Mouse (Mus musculus): ENCODE results near the gene Ctdnep1. TPM values are rescaled to one million over a fixed set of nuclear protein-coding genes. Genes with fewer than 3 reads are reported as not detected.

The Ctdnep1 gene
- total and polyA plus RNA-seq, 3 experiments: 37.4 to 274 (median 164) TPM

DNA sequence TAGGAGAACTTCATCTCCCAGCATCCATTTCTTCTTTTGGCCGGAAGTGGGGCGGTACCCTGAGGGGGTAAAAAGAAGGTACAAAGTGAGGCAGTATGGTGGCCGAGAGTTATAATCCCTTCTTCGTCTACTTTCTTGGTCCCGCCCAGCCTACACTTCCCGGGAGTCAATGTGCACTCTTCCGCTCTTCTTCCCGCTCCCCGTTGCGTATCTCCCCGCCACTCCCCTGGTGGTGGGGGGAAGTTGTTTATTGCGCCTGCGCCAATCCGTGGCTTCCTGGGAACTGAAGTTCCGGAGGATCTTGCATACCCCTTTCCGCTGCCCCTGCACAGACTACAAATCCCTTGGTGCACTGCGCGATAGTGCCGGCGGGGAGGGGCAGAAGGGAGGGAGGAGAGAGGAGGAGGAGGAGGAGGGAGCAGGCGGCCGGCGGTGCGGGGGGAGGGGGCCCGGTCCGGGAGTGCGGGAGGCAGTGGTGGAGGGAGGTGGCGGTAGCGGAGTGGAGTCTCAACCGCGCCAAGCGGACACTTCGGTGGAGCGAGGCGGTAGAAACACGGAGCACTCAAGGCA, 14.5 kb downstream of the Ctdnep1 start, which contains the start of gene Phf23:
Phf23 (plus strand) TSS at position 387 of the 570 bp plus-strand sequence.
- TF ChIP-seq POLR2AphosphoS5 (IDR thresholded peaks at IDR 0.05; ENCODE audit: insufficient replicate concordance, low read depth, low read length): no peak
- no peak for TF ChIP-seq GATA1 (IDR thresholded peaks at IDR 0.05; ENCODE audit: borderline replicate concordance, low read length)
- TF ChIP-seq GATA2 (IDR thresholded peaks at IDR 0.05; ENCODE audit: borderline replicate concordance, low read depth, low read length): no peak
- TF ChIP-seq TAL1 (conservative IDR thresholded peaks at IDR 0.05; ENCODE audit: low read depth, low read length): no peak
- no peak for TF ChIP-seq CTCF (IDR thresholded peaks at IDR 0.05; ENCODE audit: low read depth, low read length)
- H3K27me3 ChIP-seq (ENCODE audit: insufficient read depth, low read length): no peaks in the 10 kb centered on the region
- peak; percentile 70 for ATAC-seq (ENCODE audit: extremely low read depth, insufficient number of reproducible peaks, low FRiP score, poor library complexity, severe bottlenecking)
- peaks cover 57% of the 10 kb centered on the region for H3K36me3 ChIP-seq (replicated peaks)
- H3K9me3 ChIP-seq (replicated peaks): no peaks in the 10 kb centered on the region
- H3K4me1 ChIP-seq (ENCODE audit: insufficient read depth, low read depth, low read length): peaks cover 64% of the 10 kb centered on the region
- peak; percentile 80 for DNase-seq (ENCODE audit: low spot score)
- H3K4me3 ChIP-seq (ENCODE audit: low read depth, low read length): peak within 1 kb of the TSS; percentile 98

DNA sequence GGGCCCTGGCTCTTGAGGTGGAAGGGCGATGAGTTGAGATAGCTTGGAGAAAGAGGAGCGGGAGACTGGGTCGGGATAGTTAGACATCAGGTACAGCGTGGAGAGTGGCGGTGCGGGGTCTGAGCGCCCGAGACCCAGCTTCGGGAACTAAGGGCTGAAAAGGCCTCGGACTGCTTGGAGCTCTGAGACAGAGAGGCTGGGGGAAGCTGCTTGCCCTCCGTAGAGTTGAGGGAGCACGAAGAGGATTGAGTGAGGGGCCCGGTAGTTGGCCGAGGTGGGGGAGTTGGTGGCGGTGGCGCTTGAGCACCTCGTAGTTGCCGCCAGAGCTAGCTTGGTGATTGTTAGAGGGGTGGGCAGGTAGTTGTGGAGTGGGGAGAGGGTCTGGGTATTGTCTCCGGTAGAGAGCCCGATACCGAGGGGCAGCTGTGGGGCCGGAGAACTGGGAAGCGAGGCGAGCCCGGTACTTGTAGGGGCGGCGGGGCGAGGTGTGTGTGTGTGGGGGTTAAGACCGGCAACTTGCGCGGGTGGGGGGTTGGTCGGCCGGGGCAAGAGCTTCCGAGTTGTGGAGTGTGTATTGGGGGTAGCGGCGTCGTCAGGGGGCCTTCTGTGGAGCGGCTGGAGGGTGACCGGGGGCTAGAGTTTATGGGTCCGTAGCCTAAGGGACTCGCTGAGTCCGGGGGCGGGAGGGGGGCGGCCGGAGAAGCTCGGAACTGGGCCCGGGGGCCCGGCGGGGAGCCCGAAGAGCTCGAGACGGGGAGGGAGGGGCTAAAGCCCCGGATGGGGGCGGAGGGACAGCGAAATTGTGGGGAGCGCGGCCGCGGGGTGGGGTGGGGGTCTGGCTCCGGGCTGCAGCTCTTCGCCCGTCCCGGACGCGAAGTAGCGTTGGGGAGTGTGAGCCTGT, 15.5 kb downstream of the Ctdnep1 start:
- ATAC-seq (ENCODE audit: extremely low read depth, insufficient number of reproducible peaks, low FRiP score, poor library complexity, severe bottlenecking) (no peak), DNase-seq (ENCODE audit: low spot score) (peak; percentile 80)
- TF ChIP-seq GATA1 (IDR thresholded peaks at IDR 0.05; ENCODE audit: borderline replicate concordance, low read length): no peak
- no peak for TF ChIP-seq GATA2 (IDR thresholded peaks at IDR 0.05; ENCODE audit: borderline replicate concordance, low read depth, low read length)
- TF ChIP-seq TAL1 (conservative IDR thresholded peaks at IDR 0.05; ENCODE audit: low read depth, low read length): no peak
- TF ChIP-seq CTCF (IDR thresholded peaks at IDR 0.05; ENCODE audit: low read depth, low read length): no peak
- TF ChIP-seq POLR2AphosphoS5 (IDR thresholded peaks at IDR 0.05; ENCODE audit: insufficient replicate concordance, low read depth, low read length): no peak
- Histone ChIP-seq H3K4me1 (ENCODE audit: insufficient read depth, low read depth, low read length) (peaks cover 64% of the 10 kb centered on the region), H3K4me3 (ENCODE audit: low read depth, low read length) (peak overlapping the region; percentile 98), H3K27me3 (ENCODE audit: insufficient read depth, low read length) (no peaks in the 10 kb centered on the region), H3K36me3 (replicated peaks) (peaks cover 55% of the 10 kb centered on the region), H3K9me3 (replicated peaks) (no peaks in the 10 kb centered on the region)

DNA sequence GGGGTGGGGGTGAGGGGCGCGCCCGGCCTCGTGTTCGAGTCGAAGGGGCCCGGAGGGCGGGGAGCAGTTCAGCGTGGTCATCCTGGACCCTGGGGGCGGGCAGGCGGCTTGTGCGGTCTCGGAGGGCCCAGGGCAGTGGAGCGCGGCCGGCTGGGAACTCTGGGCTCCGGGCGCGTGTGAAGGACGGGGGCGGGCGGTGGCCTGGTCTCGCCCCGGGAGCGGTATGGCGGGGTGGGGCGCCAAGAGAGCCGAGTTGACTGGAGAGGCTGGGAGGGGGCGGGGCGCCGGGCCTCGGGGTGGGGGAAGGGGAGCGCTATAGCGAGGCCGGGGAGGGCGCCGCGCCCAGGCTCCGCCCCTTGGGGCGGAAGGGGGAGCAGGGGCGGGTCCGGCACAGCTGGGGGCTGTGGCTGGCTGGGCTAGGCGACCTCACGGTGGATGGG, 16.1 kb downstream of the Ctdnep1 start:
- Histone ChIP-seq H3K9me3 (replicated peaks) (no peaks in the 10 kb centered on the region), H3K4me3 (ENCODE audit: low read depth, low read length) (peak overlapping the region; percentile 98), H3K27me3 (ENCODE audit: insufficient read depth, low read length) (no peaks in the 10 kb centered on the region), H3K4me1 (ENCODE audit: insufficient read depth, low read depth, low read length) (peaks cover 70% of the 10 kb centered on the region), H3K36me3 (replicated peaks) (peaks cover 58% of the 10 kb centered on the region)
- no peak for TF ChIP-seq TAL1 (conservative IDR thresholded peaks at IDR 0.05; ENCODE audit: low read depth, low read length)
- TF ChIP-seq GATA2 (IDR thresholded peaks at IDR 0.05; ENCODE audit: borderline replicate concordance, low read depth, low read length): no peak
- TF ChIP-seq POLR2AphosphoS5 (IDR thresholded peaks at IDR 0.05; ENCODE audit: insufficient replicate concordance, low read depth, low read length): no peak
- TF ChIP-seq CTCF (IDR thresholded peaks at IDR 0.05; ENCODE audit: low read depth, low read length): no peak
- TF ChIP-seq GATA1 (IDR thresholded peaks at IDR 0.05; ENCODE audit: borderline replicate concordance, low read length): no peak
- ATAC-seq (ENCODE audit: extremely low read depth, insufficient number of reproducible peaks, low FRiP score, poor library complexity, severe bottlenecking) (peak; percentile 31), DNase-seq (ENCODE audit: low spot score) (peak; percentile 94)

DNA sequence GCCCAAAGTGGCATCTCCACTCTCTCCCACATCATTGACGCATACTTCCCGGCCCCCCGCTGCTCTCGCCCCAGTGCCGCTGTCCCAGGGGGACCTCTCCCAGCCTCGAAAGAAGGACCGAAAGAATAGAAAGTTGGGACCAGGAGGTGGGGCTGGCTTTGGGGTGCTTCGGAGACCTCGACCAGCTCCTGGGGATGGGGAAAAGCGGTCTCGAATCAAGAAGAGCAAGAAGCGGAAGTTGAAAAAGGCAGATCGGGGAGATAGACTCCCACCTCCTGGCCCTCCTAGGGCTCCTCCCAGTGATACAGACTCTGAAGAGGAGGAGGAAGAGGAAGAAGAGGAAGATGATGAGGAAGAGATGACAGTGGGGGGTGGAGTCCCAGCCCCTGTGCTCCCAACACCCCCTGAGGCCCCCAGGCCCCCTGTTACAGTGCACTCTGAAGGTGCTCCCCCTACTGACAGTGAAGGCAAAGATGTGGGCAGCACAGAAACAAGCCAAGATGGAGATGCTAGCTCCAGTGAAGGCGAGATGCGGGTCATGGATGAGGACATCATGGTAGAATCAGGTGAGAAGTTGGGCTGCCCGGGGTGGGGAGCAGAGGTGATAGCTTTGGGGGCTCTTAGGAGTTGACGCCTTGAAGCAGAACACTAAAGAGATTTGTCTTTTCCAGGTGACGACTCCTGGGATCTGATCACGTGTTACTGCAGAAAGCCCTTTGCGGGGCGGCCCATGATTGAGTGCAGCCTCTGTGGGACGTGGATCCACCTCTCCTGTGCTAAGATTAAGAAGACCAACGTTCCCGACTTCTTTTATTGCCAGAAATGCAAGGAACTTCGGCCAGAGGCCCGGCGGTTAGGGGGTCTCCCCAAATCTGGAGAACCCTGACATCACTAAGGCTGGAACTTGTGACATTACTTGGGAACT, 17.9 kb downstream of the Ctdnep1 start:
- no peak for TF ChIP-seq GATA1 (IDR thresholded peaks at IDR 0.05; ENCODE audit: borderline replicate concordance, low read length)
- TF ChIP-seq GATA2 (IDR thresholded peaks at IDR 0.05; ENCODE audit: borderline replicate concordance, low read depth, low read length): peak; percentile 50; the same call in 1 of the 2 replicates
- Histone ChIP-seq H3K36me3 (replicated peaks) (peaks cover 61% of the 10 kb centered on the region), H3K27me3 (ENCODE audit: insufficient read depth, low read length) (no peaks in the 10 kb centered on the region), H3K4me3 (ENCODE audit: low read depth, low read length) (peak overlapping the region; percentile 57; the same call in 1 of the 2 replicates), H3K4me1 (ENCODE audit: insufficient read depth, low read depth, low read length) (peaks cover 75% of the 10 kb centered on the region), H3K9me3 (replicated peaks) (no peaks in the 10 kb centered on the region)
- ATAC-seq (ENCODE audit: extremely low read depth, insufficient number of reproducible peaks, low FRiP score, poor library complexity, severe bottlenecking): no peak
- DNase-seq (ENCODE audit: low spot score): peak; percentile 49

DNA sequence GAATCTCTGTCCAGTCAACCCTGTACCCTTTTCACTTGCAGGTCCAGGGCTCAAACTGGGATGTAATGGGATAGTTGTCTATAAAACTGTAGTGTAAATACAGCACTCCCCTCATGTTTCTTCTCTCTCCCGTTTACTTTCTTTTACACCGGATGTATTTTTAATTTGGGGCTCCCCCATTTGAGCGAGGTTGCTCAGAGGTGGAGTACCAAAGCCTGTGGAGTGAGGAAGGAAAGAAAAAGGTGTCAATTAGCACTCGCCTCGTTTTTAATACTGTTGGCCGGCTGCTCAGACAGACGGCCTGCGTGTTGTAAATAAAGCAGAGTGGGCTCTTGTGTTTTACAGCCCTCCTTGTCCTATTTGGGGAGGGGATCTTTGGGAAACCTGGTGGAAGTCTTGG, 18.7 kb downstream of the Ctdnep1 start:
- peak overlapping the region; percentile 57; the same call in 1 of the 2 replicates for H3K4me3 ChIP-seq (ENCODE audit: low read depth, low read length)
- no peak for TF ChIP-seq GATA1 (IDR thresholded peaks at IDR 0.05; ENCODE audit: borderline replicate concordance, low read length)
- TF ChIP-seq CTCF (IDR thresholded peaks at IDR 0.05; ENCODE audit: low read depth, low read length): no peak
- no peak for TF ChIP-seq GATA2 (IDR thresholded peaks at IDR 0.05; ENCODE audit: borderline replicate concordance, low read depth, low read length)
- TF ChIP-seq TAL1 (conservative IDR thresholded peaks at IDR 0.05; ENCODE audit: low read depth, low read length): no peak
- no peak for TF ChIP-seq POLR2AphosphoS5 (IDR thresholded peaks at IDR 0.05; ENCODE audit: insufficient replicate concordance, low read depth, low read length)
- DNase-seq (ENCODE audit: low spot score): no peak
- no peaks in the 10 kb centered on the region for H3K9me3 ChIP-seq (replicated peaks)
- ATAC-seq (ENCODE audit: extremely low read depth, insufficient number of reproducible peaks, low FRiP score, poor library complexity, severe bottlenecking): no peak
- peaks cover 74% of the 10 kb centered on the region for H3K4me1 ChIP-seq (ENCODE audit: insufficient read depth, low read depth, low read length)
- H3K36me3 ChIP-seq (replicated peaks): peaks cover 61% of the 10 kb centered on the region
- no peaks in the 10 kb centered on the region for H3K27me3 ChIP-seq (ENCODE audit: insufficient read depth, low read length)
